Mouse (Mus musculus) erythroblast, embryonic 14.5 days (primary cell): ENCODE data around the gene Abtb2.

Experiments used
- GATA1 ChIP-seq: IDR thresholded peaks from 2 replicates; pipeline ENCODE4 v1.6.1; 2012; ENCODE audit warnings: low read length, inconsistent platforms, mixed read lengths
- TAL1 ChIP-seq: IDR thresholded peaks from 3 replicates; pipeline ENCODE4 v1.6.1; 2012; ENCODE audit warnings: low read length, inconsistent platforms, mixed read lengths

- TF ChIP-seq GATA1 (no peak), TAL1 (no peak)
These were observed 196.4 kb downstream of the Abtb2 start for GRCm38 (mm10) chr2:103762492-103762891.
